Mouse (Mus musculus) right cerebral cortex, postnatal 14 days (tissue): ENCODE results near the gene Grid1.

Experiments used
- DNase-seq: peaks from one replicate; pipeline ENCODE4 v3.0.0; 2022

Gene Grid1

DNA sequence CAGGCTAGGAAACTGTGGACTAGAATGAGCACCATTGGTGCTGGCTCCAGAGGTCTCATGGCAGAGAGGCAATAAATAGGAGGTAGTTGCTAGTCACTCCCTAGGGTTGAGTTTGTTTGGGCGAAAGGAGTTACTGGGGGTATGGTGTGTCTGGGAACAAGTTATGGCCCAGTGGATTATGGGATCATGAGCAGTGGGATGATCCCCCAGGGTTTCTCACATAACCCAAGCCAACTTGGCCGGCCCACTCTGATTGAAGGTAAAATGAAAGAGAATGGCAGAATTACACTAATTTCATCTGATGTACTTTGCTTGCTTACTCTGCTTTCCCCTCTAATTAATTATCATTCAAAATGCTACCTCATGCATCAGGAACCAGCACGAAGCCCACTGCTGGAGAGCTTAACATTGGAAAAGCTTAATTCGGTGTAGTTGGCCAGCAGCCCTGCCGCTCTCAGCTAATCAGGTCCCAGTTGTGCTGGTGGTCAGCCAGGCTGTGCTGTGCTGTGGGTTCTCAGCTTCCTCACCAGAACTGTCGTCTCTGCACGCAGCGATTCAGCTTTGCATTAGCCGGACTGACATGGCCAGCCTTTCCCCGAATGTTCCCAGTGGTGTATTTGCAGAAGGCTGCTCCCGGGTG lies 207.7 kb downstream of the Grid1 start:
- DNase-seq = no peak

DNA sequence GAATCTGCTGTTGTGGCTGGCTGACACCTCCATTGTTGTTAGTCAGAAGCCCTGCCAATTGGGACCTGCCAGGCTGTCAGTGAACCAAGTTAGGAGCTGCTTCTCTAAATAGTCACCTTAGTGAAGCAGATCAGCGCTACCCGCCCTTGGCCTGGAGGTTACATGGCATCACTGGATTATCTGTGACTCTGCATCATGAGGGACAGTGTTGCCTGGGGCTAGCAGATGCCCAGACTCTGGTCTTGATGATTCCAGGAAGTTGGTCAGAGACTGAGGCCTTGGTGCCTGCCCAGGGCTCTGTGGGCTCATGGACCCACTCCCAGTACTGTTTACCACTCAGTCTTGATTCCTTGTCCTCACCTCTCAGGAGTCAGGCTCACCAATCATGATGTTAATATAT lies 209.7 kb downstream of the Grid1 start:
- no peak for DNase-seq

DNA sequence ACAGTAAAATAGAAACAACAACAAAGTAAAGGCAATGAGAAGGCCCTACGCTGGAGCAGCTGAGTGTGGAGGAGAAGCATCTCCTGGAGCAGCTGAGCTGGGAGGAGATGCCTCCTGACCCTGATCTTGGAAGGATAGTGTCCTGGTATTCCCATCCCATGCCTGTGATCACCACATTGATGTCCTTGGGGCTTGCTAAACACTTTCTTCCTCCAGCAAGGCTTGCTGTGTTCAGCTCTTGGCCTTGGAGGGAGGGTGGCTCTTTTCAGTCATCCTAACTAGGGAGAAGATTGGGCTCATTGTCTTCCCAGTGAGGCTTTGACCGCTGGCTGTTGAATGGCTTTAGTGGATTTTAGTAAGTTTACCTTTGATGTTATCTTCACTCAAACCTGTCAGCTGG lies 210.4 kb downstream of the Grid1 start:
- DNase-seq = no peak

DNA sequence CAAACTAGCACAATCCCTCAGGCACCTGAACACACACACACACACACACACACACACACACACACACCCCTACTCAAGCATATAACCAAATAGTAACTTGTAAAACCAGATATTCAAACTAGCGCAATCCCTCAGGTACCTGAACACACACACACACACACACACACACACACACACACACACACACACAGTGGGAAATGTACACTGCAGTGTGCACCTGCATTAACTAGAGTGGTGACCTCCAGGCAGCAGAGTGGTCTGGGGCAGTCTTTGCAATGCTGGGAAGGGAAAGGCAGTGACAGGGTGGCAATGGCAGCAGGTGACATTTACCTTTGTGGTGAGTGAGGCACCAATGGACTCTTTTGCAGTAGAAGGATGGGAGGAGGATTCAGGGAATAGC lies 212.4 kb downstream of the Grid1 start:
- no peak for DNase-seq

DNA sequence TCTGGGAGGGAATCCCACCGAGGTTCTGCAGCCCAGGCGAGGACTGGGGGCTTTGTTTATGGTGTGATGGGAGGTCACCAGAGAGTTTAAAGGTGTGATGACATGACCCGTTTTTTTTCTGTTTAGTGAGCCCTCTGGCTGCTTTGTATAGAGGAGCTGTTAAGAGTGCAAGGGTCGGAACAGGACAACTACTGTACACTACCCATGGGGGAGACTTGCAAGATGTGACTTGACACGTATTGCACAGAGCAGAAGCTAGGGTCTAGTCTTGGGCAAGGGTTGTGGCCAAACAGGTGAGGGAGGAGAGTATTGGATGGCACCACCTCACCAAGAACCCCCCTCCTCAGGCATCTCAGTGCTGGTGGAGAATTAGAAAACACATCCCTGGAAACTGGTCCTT lies 224.4 kb downstream of the Grid1 start:
- DNase-seq = no peak

DNA sequence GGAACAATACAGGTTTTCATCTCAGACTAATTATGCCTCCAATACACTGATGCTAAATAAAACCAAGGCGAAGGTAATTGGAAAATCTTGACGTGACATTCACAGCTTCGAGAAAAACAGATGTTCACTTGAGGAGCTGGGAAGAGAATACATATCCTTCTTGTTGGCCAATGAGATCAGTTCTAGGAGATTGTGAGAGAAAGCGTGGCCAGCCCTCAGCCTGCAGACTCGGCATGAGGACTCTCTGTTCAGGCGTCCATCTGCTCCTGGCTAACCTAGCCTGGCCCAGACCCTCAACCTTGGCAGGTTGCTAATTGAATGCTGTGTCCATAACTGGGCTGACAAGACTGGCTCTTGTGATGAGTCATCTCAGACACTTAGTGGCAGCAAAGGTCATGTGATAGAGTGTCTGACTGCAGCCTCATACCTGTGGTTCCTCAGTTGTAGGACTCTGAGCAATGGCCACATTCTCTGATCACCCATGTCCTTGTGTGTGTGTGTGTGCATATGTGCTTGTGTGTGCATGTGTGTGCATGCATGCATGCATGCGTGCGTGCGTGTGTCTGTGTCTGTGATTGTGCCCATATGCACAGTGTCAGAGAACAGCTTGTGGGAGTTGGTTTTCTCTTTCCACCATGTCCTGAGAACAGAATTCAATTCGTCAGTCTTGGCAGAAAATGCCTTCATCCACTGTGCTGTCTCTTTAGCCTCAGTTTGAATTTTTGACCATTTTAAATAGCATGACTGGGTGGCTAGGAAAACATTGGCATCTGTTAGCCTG lies 225.2 kb downstream of the Grid1 start:
- DNase-seq = no peak

DNA sequence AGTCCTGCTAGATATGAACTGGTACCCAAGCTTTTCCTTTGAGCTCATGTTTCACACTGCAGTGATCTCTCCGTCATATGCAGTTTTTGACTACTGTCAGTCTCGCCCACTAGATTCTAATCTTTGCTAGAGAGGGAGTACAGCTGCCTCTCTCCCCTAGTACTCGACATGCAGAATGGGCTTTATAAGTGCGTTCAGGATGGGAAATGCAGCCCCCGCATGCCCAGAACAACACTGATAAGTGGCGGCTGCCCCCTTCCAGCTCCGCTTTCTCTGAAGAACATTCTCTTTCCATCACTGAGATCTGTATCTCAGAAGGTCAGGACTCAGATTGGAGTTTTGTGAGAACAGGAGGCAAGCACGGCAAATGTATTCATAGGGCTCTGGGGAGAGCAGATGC lies 229.3 kb downstream of the Grid1 start:
- no peak for DNase-seq

DNA sequence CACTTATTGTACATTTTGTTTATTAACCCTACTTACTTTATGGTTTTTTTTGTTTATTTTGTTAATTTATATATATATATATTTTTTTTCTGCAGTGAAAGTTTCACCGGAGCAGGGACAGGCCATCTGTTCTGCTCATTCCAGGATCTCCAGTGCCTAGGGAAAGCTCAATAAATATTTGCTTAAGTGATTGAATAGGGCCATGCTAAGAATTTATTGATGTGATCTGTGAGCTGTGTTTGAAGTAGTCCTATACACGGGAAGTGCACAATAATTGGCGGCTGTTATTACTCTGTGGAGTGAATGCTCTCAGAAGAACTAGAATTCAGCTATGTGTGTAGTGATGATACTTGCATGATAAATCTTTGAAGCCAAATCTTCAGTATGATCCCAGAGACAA lies 234.2 kb downstream of the Grid1 start:
- DNase-seq = no peak

DNA sequence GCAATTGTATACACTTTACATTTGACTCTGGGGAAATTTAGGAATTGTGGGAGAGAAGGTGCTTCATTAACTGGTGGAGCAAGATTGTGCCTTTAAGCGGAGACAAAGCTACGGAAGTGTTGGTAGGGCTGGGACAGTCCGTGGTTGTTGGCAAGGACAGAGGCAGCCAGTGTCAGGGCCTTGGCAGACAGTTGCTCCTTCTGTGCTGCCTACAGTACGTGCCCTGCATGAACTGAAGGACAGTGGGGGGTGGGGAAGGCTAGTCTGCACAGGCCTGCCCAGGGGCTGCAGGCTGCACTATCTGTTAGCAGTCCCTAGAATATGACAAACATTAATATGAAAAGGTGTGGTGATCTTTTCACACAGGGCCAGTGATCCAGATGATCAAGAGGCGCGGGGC lies 254.7 kb downstream of the Grid1 start:
- peak; percentile 50 for DNase-seq

DNA sequence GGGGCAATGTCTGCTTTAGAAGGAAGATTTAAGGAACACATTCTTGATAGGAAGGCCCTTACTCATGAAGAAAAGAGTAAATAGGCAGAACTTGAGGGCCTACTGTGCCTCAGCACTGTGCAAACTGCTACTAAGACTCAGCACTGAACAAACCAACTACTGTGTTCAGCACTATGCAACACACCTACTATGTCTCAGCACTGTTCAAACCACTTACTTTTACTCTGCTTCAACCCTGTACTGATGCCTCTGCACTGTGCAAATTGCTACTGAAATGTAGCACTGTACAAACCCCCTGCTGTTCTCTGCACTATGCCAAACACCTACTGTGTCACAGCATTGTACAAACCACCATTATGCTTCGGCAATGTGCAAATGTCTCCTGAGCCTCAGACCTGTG lies 260.0 kb downstream of the Grid1 start:
- no peak for DNase-seq

DNA sequence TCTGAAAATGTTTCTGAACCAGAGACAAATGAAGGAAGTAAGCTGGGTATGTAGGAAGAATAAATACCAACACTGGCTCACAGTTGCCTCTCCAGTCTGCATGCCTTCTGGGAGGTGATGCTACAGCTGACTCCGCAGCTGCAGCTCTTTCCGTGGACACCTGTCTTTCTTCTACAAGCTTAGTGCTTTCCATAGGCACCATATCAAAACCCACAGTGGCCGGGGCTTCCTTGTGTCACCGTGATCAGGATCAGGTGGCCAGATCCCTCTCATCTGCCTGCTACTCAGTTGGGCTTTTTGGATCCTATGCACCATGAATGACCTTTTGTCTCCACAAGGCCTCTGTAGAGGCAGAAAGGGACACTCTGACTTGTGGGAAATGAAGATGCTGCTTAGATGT lies 272.7 kb downstream of the Grid1 start:
- no peak for DNase-seq

DNA sequence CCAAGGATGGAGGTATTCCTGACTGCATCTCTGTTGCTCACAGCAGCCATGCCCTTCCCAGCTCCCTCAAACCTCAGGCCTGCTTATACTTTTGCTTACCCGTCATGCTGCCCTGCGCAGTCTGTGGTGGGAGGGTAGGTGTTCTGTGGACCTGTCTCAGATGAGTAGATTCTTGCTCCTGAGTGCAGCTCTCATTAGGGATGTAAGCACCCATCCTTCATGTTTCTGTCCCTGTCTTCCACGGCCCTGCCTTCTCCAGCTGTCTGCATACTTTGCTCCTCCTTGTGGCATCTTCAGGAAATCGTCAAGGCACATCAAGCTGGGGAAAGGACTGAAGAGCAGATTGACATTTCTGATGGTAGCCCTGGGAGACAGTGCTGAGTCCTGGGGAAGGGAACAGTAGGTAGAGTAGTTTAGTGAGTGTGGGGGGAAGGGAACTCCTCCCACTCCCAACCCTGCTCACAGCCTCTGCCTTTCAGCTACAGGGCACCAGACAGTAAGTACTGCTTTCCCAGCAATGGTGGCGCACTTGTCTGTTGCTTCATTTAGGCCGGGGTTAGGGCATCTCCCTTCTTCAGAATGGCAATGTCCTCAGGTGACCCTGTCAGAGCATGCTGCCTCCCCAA lies 273.8 kb downstream of the Grid1 start:
- no peak for DNase-seq

DNA sequence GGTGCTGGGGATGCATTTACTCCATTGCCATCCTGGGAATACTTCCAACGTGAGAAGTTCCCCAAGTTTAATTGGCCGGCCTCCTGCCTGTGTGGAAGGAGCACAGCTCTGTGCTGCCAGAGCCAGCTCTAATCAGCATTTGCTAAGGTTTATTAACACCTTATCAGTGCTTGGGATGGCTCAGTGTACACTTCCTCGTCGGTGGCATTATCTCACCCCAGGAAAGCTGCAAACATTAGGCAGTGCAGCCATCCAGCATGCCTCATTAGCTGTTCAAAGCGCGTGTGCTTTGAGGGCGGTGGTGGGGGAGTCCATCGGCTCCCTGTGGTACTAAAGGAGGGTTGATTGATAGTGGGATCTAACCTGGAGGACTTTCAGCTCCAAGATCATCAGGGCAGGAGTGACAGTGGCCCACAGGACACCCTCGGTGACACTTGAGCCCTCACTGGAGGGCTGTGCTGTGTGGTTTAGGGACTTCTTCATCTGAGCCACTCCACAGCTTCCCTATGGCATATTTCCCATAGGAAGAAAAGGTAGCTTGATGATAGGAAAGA lies 275.7 kb downstream of the Grid1 start:
- DNase-seq = no peak

DNA sequence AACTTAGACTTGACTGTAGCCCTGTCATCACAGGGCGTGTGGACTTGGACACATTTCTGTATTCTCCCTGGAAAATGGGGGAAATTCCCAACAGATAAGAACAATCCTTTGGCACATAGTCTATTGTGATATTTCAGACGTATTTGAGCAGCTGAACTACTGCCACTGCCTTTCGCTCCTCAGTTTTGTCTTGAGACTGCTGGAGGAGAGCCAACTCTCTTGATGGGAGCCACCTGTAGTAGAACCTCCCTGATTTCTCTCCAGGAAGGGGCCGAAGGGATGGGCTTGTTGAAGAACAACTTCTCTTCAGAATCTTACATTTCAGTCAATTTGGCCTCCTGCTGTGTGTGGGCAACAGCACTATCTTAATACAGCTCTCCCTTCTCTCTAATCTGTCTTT lies 276.2 kb downstream of the Grid1 start:
- no peak for DNase-seq

DNA sequence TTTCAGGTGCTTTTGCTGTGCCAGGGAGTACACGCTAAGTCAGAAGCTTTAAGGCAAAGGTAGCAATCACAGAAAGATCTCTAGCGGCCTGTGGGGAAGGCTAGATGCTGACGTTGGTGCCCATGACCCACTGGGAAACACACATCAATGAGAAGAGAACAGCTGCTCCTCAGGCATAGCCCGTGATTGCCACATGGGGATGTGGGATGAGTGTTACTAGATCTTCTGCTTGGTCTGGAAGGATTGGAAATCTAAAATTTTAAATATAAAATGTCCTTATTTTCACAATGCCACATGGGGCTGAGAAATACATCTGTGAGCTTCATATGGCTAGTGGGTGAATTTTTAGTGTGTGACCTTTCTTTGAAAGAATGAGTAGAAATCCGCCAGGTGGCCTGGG lies 277.3 kb downstream of the Grid1 start:
- no peak for DNase-seq

DNA sequence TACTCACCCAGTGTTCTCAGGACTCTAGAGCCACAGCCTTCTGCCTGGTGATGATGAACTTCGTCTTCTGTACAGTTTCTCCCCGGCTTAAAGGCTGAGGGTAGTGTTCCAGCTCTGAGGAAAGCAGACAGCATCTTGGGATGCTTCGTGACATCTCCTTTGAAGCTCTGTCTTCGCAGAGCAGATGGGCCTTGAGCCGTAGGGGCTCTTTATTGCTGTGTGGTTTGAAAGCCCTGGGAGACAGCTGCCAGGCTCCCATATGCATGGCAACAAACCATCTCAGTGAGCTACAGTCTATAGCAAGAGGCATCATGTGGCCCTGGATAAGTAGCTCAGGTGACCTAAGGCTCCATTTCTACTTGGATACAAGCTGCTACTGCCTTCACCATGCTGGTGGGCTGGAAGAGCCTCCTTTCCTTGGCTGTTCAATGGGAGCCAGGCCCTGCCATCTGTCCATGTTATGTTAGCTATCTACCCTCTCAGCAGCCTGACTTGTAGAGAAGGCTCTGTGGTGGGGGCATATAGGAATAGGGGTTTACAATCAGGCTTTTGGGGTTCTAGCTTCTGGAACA lies 283.8 kb downstream of the Grid1 start:
- no peak for DNase-seq

DNA sequence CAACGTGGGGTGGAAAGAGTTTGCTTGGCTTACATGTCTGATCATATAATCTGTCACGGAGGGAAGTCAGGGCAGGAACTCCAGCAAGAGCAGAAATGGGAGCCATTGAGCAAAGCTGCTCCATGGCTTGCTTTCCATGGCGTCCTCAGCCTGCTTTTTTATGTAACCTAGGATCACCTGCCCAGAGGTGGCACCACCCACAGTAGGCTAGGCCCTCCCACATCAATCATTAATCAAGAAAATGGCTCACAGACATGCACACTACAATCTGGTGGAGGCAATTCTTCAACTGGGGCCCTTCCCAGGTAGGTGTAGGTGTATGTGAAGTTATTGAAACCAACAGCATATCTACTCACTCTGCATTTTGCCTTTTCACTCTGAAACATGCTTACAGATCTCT lies 287.7 kb downstream of the Grid1 start:
- DNase-seq = no peak

DNA sequence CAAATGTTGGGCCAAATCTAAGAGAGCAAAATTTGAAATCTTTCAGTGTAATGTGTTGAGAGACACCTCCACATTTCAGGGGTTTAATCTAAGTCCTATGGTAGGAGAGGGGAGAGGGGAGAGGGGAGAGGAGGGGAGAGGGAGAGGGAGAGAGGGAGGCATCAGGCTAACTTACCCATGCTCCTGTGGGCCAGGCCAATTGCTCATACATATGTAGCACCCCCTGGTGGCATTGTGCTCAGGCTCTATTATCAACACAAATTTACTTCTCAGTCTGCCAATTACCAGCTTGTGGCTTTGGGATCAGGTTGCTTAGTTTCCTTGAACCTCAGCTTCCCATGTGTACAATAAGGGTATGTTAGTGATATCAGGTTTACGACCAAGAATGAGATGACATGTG lies 291.0 kb downstream of the Grid1 start:
- DNase-seq = no peak

DNA sequence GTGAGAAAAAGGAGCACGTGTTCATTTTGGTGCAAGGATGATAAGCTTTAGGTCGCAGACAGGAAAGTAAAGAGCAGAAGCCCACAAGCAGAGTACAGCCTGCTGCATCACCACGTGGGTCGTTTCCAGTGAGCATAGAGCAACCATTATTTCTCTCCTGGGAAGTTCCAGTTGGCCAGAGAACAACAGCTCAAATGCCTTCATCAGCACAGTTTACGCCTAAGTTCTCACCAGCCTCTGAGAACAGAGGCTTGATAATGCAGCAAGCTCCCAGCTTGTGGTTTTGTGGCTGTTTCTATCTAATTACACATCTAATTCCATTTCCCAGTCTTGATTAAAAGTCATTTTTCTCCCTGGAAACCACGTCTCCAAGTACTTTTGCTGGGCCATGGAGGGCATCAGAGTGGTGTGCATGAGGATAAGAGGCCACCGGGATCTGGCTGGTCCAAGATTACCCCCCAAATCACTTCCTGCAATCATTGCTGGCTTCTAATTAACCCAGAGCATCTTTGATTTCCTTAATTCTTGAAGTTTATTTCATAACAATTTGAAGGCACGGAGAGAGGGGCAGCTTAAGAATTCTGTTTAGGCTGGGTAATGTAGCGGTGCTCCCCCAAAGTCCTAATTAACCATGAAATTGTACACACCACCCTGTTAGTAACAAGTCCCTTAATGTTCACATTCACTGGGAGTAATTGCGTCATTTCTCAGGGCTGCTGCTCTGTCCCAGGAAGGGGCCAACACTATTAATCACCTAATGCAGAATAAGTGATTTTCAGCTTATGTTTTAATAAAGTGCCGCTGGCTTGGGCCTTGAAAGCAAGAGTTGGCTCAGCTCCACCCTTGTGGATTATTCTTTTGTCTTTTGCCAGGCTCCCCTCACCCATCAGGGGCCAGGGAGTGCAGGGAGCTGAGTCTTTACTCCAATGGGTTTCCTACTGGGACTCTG lies 292.7 kb downstream of the Grid1 start:
- no peak for DNase-seq

DNA sequence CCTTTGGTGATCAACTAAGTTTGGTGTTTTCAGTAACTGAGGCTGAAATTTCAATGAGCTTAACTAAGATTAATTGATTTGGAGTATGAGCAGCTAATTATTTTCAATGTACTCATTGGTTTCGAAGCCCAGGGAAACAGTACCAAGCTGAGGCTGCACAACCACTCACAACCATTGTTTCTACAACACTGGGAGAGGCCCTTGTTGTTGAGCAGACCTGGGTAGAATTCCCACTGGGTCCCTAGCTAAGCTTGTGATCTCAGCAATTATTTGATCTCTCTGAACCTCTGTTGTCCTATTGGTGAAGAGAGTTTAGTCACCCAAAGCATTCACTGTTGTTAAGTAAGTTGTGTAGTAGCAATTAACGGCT lies 293.4 kb downstream of the Grid1 start:
- DNase-seq = no peak

DNA sequence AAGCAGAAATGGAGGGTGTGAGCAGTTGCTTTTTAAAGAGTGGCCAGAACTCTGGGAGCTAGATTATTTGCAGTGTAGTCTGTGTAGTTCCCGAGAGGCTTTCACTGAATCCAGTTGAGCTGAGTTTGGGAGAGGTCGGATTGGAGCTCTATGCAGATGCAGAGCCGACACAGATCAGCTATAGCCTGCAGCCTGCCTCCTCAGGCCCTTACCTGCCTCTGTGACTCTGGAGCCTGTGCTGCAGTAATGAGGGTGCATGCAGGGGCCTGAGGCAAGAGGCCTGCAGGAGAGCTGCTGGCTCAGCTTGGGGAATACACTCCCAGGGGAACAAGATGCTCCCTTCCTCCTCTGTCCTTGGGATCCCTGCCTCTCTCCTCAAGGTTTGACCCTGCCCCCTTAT lies 296.0 kb downstream of the Grid1 start:
- DNase-seq = no peak

DNA sequence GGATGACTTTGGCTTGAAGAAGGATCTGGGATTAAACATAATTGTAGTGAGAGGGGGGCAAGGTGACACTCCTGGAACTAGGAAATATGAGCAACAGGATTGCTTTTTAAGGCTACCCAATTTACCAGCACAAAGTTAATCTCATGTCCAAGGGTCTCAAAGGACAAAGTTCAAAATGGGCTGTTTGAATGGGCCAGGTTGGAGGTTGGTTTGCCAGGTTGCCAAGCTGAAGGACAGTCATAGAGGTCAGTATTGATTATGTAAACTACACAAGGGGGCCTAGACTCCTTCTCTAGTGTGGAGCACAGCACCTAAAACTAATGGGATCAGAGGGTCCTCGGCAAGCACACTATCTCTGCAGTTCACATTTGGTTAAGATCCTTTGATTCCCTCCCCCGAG lies 300.2 kb downstream of the Grid1 start:
- no peak for DNase-seq

DNA sequence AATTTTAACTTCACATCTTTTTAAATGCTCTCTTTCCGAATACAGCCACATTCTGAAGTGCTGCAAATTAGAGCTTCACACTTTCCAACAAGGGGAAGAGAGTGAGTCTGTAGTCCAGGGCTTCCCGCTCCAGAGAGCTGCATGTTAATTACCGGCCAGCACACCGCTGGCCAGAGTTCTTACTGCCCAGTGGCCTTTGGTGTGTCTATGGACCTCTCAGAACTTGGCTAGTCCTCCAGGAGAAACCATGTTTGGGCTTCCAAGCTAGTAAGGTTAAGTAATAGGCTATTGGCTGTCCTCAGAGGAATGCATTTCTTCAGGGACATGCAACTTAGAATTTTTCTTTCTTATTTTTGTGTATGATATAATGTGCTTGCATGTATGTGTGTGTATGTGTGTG lies 301.0 kb downstream of the Grid1 start:
- DNase-seq = no peak
